Mouse (Mus musculus) activated CD4-positive, CD25-positive, alpha-beta regulatory T cell, adult 9 weeks (primary cell): ENCODE measurements around the gene Pik3r2. TPM values are rescaled to one million over a fixed set of nuclear protein-coding genes. Genes with fewer than 3 reads are reported as not detected.

Experiments
- polyA plus RNA-seq: library from polyadenylated mRNA; unstranded; fragments of 100-300 nt; shearing (Covaris generic); gene quantifications from one replicate; pipeline ENCODE4 v1.2.1, GENCODE M21; 2017

Pik3r2 gene
- polyA plus RNA-seq = 19.7 TPM

GRCm38 (mm10) chr8:70776496-70777444 is at the start of gene Pik3r2:
Pik3r2 (minus strand) TSS chr8:70776713.

GRCm38 (mm10) chr8:70808239-70808638 is 31.7 kb upstream of the Pik3r2 start, which contains the start of gene Il12rb1:
Il12rb1 (plus strand) TSS chr8:70808449.

GRCm38 (mm10) chr8:70804481-70805206 is 28.1 kb upstream of the Pik3r2 start, which contains the start of gene Mast3:
Mast3 (minus strand) TSS chr8:70805054.

GRCm38 (mm10) chr8:70760775-70761406 is 15.6 kb downstream of the Pik3r2 start, which contains the start of gene Mpv17l2:
Mpv17l2 (minus strand) TSS chr8:70760946.

GRCm38 (mm10) chr8:70754043-70754870 is 22.3 kb downstream of the Pik3r2 start, which contains the start of gene Rab3a:
Rab3a (plus strand) TSS chr8:70754679.

GRCm38 (mm10) chr8:70723486-70724210 is 52.9 kb downstream of the Pik3r2 start, which contains the start of gene Pde4c:
Pde4c (plus strand) TSS chr8:70723720.

GRCm38 (mm10) chr8:70718297-70718696 is 58.2 kb downstream of the Pik3r2 start, which contains the start of gene Gm3336:
Gm3336 (plus strand) TSS chr8:70718543.

Other genes with a start within 250 kb of the Pik3r2 start
- 429 TPM for gene Fkbp8, start 249.0 kb downstream of the Pik3r2 start, polyA plus RNA-seq
- gene Kxd1, start 248.8 kb downstream of the Pik3r2 start, polyA plus RNA-seq = 94.0 TPM
- gene Ell, start 237.3 kb downstream of the Pik3r2 start, polyA plus RNA-seq = 41.2 TPM
- gene Isyna1, start 182.3 kb downstream of the Pik3r2 start, polyA plus RNA-seq = 71.1 TPM
- 17.3 TPM for gene Ssbp4, start 167.8 kb downstream of the Pik3r2 start, polyA plus RNA-seq
- gene Lrrc25, start 160.6 kb downstream of the Pik3r2 start, polyA plus RNA-seq = 0.33 TPM
- not detected for gene Gdf15, start 144.3 kb downstream of the Pik3r2 start, polyA plus RNA-seq
- gene Pgpep1, start 116.3 kb downstream of the Pik3r2 start, polyA plus RNA-seq = 8.9 TPM
- gene Lsm4, start 103.5 kb downstream of the Pik3r2 start, polyA plus RNA-seq = 297 TPM
- gene Jund, start 77.8 kb downstream of the Pik3r2 start, polyA plus RNA-seq = 18.4 TPM
- gene Iqcn, start 73.3 kb downstream of the Pik3r2 start, polyA plus RNA-seq = 0.13 TPM
- not detected for gene Gm3336, start 58.2 kb downstream of the Pik3r2 start, polyA plus RNA-seq
- gene Pde4c, start 53.0 kb downstream of the Pik3r2 start, polyA plus RNA-seq = 0.61 TPM
- gene Rab3a, start 22.0 kb downstream of the Pik3r2 start, polyA plus RNA-seq = 11.2 TPM
- gene Mpv17l2, start 15.8 kb downstream of the Pik3r2 start, polyA plus RNA-seq = 14.6 TPM
- 74.1 TPM for gene Mast3, start 28.3 kb upstream of the Pik3r2 start, polyA plus RNA-seq
- 82.1 TPM for gene Il12rb1, start 31.7 kb upstream of the Pik3r2 start, polyA plus RNA-seq
- gene Arrdc2, start 63.0 kb upstream of the Pik3r2 start, polyA plus RNA-seq = 4.3 TPM
- not detected for gene Kcnn1, start 86.5 kb upstream of the Pik3r2 start, polyA plus RNA-seq
- gene Ccdc124, start 97.2 kb upstream of the Pik3r2 start, polyA plus RNA-seq = 81.6 TPM
- gene Slc5a5, start 116.0 kb upstream of the Pik3r2 start, polyA plus RNA-seq = not detected
- 7,116 TPM for gene Rpl18a, start 120.7 kb upstream of the Pik3r2 start, polyA plus RNA-seq
- gene Map1s, start 129.2 kb upstream of the Pik3r2 start, polyA plus RNA-seq = 45.8 TPM